Comparison of ENCODE assay signal across 8 mouse cellular contexts in genomic region chr5:106964513-106965014, GRCm38 (mm10). TPM values are rescaled to one million over a fixed set of nuclear protein-coding genes. Genes with fewer than 3 reads are reported as not detected.
DNase-seq lines count a peak whose midpoint lies in the region; ATAC-seq and TF ChIP-seq lines count a peak whose summit lies in the region.

No protein-coding gene starts in this region.

- ATAC-seq in hindbrain, embryonic 12.5 days (ENCODE audit: low FRiP score) = peak; percentile 94
- peak; percentile 92 for ATAC-seq in midbrain, embryonic 11.5 days (ENCODE audit: low FRiP score)

- H3K4me3 ChIP-seq in kidney, adult 2 months (ENCODE audit: insufficient read depth, low read depth, low read length) = peak overlapping the region; percentile 94
- peak overlapping the region; percentile 84 for H3K4me3 ChIP-seq in hindbrain, embryonic 12.5 days
- peak overlapping the region; percentile 89 for H3K4me3 ChIP-seq in midbrain, embryonic 11.5 days (ENCODE audit: low read depth, low read length)

- intact Hi-C loops in left cerebral cortex, postnatal 14 days (cut with DNase I) = loop anchor here (10.0 kb wide), 1 partner anchor 110 kb away; no protein-coding TSS in a partner anchor
- intact Hi-C loops in gastrocnemius, postnatal 14 days (cut with DNase I; ENCODE audit: low total_unique reads) = no loop called here

- H3K4me2 ChIP-seq in hindbrain, embryonic 12.5 days (replicated peaks) = peak overlapping the region; percentile 81
- peak overlapping the region; percentile 67 for H3K4me2 ChIP-seq in midbrain, embryonic 11.5 days

- H3K4me1 ChIP-seq in kidney, adult 2 months (ENCODE audit: control insufficient read depth, insufficient read depth, low read length) = 0 out of 2 replicates have a peak, but pooled peaks cover 2% of the 10 kb centered on the region
- H3K4me1 ChIP-seq in hindbrain, embryonic 12.5 days = peaks cover 3% of the 10 kb centered on the region; the same call in 1 of the 2 replicates
- peaks cover 2% of the 10 kb centered on the region; the same call in 1 of the 2 replicates for H3K4me1 ChIP-seq in midbrain, embryonic 11.5 days (ENCODE audit: control insufficient read depth, insufficient read depth, low read length)

- under 1% methylated on average over 41 of the region's 41 CpGs for WGBS in kidney, adult 2 months
- under 1% methylated on average over 41 of the region's 41 CpGs for whole genome bisulfite sequencing in hindbrain, embryonic 12.5 days
- under 1% methylated on average over 41 of the region's 41 CpGs for WGBS in midbrain, embryonic 11.5 days

- H3K36me3 ChIP-seq in kidney, adult 2 months (ENCODE audit: control insufficient read depth, insufficient read depth, low read length) = no peaks in the 10 kb centered on the region
- peaks cover 4% of the 10 kb centered on the region; the same call in 1 of the 2 replicates for H3K36me3 ChIP-seq in hindbrain, embryonic 12.5 days
- peaks cover 2% of the 10 kb centered on the region; the same call in 1 of the 2 replicates for H3K36me3 ChIP-seq in midbrain, embryonic 11.5 days (ENCODE audit: control insufficient read depth, insufficient read depth, low read length)

- no peak for TF ChIP-seq CTCF in kidney, adult 2 months (conservative IDR thresholded peaks at IDR 0.05; ENCODE audit: insufficient read depth, insufficient read length, low read depth, low read length)

- 0 out of 2 replicates have a peak, but pooled peaks cover 4% of the 10 kb centered on the region for H3K9me3 ChIP-seq in hindbrain, embryonic 12.5 days (replicated peaks)
- no peaks in the 10 kb centered on the region for H3K9me3 ChIP-seq in midbrain, embryonic 11.5 days (ENCODE audit: control insufficient read depth, low read length)

- H3K27ac ChIP-seq in kidney, adult 2 months (ENCODE audit: insufficient read depth, low read depth, low read length) = no peak overlapping the region
- peak overlapping the region; percentile 82 for H3K27ac ChIP-seq in hindbrain, embryonic 12.5 days
- H3K27ac ChIP-seq in midbrain, embryonic 11.5 days (ENCODE audit: low read depth, low read length) = peak overlapping the region; percentile 78

- DNase-seq in kidney, adult 2 months = peak; percentile 8
- DNase-seq in kidney, postnatal 10 days = no peak
- peak; percentile 66 for DNase-seq in brain, adult 2 months (ENCODE audit: low read depth, low spot score)
- no peak for DNase-seq in midbrain, embryonic 11.5 days (ENCODE audit: low spot score, missing footprints)
- no peak for DNase-seq in left cerebral cortex, postnatal 14 days (ENCODE audit: low spot score in 2 of 2)
- DNase-seq in right cerebral cortex, adult 18-20 months = no peak
- DNase-seq in gastrocnemius, postnatal 14 days = no peak

- peak overlapping the region; percentile 85 for H3K9ac ChIP-seq in hindbrain, embryonic 12.5 days
- peak overlapping the region; percentile 93 for H3K9ac ChIP-seq in midbrain, embryonic 11.5 days (ENCODE audit: low read length)

- H3K27me3 ChIP-seq in kidney, adult 2 months (replicated peaks; ENCODE audit: control insufficient read depth, insufficient read depth, low read length) = no peaks in the 10 kb centered on the region
- H3K27me3 ChIP-seq in hindbrain, embryonic 12.5 days = no peaks in the 10 kb centered on the region
- H3K27me3 ChIP-seq in midbrain, embryonic 11.5 days (ENCODE audit: control insufficient read depth, insufficient read depth, low read length) = no peaks in the 10 kb centered on the region

- TF ChIP-seq POLR2A in kidney, adult 2 months (IDR thresholded peaks at IDR 0.05; ENCODE audit: low read depth, low read length) = no peak

RNA-seq across cellular contexts. Expression of gene Cdc7, which starts 0.4 kb away (rescaled TPM):
- 1.2 and 1.3 TPM in 2 replicates for polyA plus RNA-seq in kidney, adult 2 months (2012; rRNA removed)
- polyA plus RNA-seq in hindbrain, embryonic 12.5 days (2016; fragmentation: Nextera tagmentation; extraction: Ambion mirVana) = 43.3 and 44.7 TPM in 2 replicates
- polyA plus RNA-seq in midbrain, embryonic 11.5 days (2014; fragmentation: Nextera tagmentation; extraction: Ambion mirVana) = 58.7 and 61.6 TPM in 2 replicates
- 10 to 100 TPM; 13.2 to 14.8 TPM for total RNA-seq in left cerebral cortex, postnatal 14 days (2021)
- under 1 TPM; 0.88 to 1.00 TPM for total RNA-seq in gastrocnemius, postnatal 14 days (2021)

RNA-seq across cellular contexts. Expression of gene Hfm1, which starts 38.4 kb away (rescaled TPM):
- not detected in 2 replicates for polyA plus RNA-seq in kidney, adult 2 months (2012; rRNA removed)
- 6.7 and 7.6 TPM in 2 replicates for polyA plus RNA-seq in hindbrain, embryonic 12.5 days (2016; fragmentation: Nextera tagmentation; extraction: Ambion mirVana)
- polyA plus RNA-seq in midbrain, embryonic 11.5 days (2014; fragmentation: Nextera tagmentation; extraction: Ambion mirVana) = 5.4 and 6.2 TPM in 2 replicates
- total RNA-seq in left cerebral cortex, postnatal 14 days (2021) = 1 to 10 TPM; 1.8 TPM
- total RNA-seq in gastrocnemius, postnatal 14 days (2021) = not detected

Comparison
In these comparisons a context has a peak if more than half of its experiments do, and no peak if none do; other contexts are left out.
1. DNase-seq: peak in kidney, adult 2 months (single experiment) and brain, adult 2 months (single experiment); none in kidney, postnatal 10 days (single experiment), midbrain, embryonic 11.5 days (single experiment), left cerebral cortex, postnatal 14 days (0 of 2), right cerebral cortex, adult 18-20 months (single experiment) and gastrocnemius, postnatal 14 days (single experiment).
2. RNA of gene Cdc7, which starts 0.4 kb away (polyA plus RNA-seq): 58.7 to 61.6 TPM in midbrain, embryonic 11.5 days and 43.3 to 44.7 TPM in hindbrain, embryonic 12.5 days; 1.2 to 1.3 TPM in kidney, adult 2 months; every median in the first group is over 10 times any median in the second.
3. Peak in every context shown above with its lines, with median percentiles within 50 percentile points of each other: H3K4me3 ChIP-seq.